Mouse (Mus musculus) liver (tissue): Measurements from ENCODE around the gene Aldh1l1.

ENCODE experiments used
- DNase-seq: peaks from one replicate; pipeline ENCODE4 v3.0.0-alpha.2; 2020; ENCODE audit warnings: mixed read lengths

The Aldh1l1 gene

DNA sequence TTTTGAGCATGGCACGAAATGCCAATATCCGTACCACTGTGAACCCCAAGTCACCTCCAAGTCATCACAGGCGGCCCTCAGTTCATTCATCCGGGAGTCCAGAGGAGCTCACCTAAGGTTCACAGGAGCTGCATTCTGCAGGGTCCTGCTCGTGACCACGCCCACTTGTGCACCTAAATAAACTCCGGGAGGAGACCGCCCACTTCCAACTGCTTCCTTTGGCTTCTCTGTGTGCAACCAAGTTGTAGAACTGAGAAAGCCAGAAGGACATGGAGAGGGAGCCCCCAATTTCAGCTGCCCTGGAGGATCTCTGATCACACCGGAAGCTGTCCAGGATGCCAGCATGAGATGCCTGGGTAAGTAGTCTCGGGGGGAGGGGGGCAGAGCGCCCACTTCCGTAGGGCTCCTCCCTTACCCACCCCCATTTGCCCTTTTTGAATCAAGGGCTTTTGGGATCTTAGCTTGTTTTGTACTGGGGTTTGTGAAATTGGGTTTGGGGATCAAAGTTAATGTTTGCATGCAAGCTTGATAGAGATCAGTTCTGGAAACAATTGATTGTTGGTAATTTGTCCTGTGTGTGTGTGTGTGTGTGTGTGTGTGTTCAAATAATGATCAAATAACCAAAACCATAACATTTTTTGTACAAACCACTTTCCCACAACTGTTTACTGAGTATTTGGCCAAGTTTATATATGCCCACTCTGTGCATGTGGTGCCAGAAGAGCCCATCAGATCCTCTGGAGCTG lies at the start of gene Aldh1l1:
Gene Aldh1l1 (plus strand): TSS at position 252 of the 746 bp plus-strand sequence.
- no peak for DNase-seq

DNA sequence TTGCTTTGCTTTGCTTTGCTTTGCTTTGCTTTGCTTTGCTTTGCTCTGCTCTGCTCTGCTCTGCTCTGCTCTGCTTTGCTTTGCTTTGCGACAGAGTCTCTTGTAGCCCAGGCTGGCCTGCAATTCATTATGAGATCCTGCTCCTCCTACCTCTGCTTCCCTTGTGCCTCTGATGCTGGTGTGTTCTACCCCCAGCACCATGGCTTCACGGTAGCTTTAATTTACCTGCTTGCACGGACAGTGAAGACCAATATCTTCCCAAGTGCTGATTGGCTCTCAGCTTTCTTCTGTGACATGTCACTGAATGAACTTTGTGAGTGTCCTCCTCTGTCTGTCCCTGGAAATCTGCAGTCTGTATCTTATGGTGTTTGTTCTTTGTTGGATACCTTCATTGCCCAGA lies 49.2 kb upstream of the Aldh1l1 start:
- DNase-seq: no peak

- no peak for DNase-seq
Observed at GRCm38 (mm10) chr6:90446883-90447282, 39.3 kb upstream of the Aldh1l1 start.

DNA sequence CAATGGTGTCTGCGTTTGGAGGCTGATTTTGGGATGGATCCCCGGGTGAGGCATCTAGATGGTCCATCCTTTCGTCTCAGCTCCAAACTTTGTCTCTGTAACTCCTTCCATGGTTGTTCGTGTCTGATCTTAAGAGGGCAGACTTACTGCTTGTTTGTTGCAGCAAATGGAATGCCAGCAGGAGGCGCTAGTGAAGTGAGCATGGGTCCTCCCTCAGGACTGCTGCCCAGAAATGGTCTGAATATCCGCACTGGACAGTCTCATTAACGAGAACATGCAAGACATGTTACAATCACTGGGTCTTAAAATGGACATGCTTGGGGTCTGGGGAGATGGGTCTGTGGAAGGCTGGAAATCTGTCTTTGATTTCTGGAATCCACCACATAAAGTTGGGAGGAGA lies 36.0 kb upstream of the Aldh1l1 start:
- peak; percentile 70 for DNase-seq

GRCm38 (mm10) chr6:90450697-90451096 lies 35.5 kb upstream of the Aldh1l1 start:
- no peak for DNase-seq

DNA sequence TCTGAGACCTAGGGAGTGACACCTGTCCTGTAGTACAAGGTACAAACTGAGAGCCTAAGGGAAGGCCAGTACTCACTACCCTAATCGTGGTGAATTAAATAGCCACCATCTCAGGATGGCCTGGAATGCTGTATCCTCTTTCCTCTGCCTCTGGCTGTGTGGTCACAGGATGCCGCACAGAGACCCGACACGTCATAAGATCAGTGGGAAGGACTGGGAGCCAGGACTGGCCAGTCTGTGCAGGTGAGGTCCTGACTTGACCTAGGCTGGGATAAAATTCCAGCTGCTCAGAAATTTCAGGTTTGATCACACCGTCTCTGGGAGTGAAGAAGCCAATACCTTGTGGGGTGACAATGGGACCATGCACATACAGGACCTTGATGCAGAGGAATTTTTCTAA lies 34.7 kb upstream of the Aldh1l1 start:
- DNase-seq: no peak

DNA sequence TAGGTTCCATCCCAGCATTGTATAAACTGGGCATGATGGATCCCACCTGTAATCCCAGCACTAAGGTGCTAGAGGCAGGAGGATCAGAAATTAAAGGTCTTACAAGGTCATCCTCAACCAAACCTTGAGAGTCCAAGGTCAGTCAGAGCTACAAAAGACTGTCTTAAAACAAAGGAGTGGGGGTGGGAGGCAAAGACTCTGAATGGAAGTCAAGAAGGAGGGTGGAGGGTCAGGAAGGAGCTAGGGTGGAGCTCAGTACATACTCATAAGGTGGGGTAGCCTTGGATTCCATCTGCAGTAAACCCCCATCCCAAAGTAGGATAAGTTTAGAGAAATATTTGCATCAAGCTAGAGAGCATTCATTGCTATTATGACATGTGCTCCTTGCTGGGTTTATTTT lies 33.6 kb upstream of the Aldh1l1 start:
- no peak for DNase-seq

DNA sequence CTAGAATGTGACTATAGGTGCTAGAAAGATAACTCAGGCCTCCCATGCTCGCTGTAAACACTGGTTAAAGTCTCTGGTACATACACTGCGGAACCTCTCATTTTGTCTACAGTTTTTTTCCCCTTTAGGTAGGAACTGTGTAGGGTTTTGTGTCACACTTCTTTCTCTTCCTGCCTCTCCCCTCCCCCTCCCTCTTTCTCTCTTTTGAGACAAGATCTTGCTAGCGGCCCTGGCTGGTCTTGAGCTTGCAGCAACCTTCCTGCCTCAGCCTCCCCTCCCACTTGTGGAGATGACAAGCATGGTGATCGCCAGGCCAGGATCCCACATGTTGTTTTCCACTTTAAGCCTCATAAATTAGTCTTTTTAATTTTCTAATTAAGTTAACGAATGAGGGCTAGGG lies 32.5 kb upstream of the Aldh1l1 start:
- no peak for DNase-seq

DNA sequence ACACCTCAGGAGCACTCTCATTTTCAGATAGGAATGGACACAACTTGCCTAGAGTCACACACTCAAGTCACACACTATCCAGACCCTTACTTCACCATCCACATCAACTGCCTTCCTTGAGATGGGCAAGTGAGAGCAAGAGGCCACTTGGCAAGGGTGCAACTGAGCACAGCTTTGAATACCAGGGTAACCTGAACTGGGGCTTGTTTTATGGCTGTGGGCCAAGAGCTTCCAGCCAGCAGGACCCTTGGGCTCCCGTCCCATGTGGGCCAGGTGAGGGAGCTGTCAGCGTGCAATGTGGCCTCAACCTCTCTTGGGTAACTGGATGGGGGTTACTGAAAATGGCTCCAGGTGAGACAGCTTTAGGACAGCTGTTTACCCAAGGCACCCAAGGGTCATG lies 28.8 kb upstream of the Aldh1l1 start:
- DNase-seq: no peak

- no peak for DNase-seq
Observed at GRCm38 (mm10) chr6:90461181-90461580, 25.0 kb upstream of the Aldh1l1 start.

GRCm38 (mm10) chr6:90461771-90462170 lies 24.5 kb upstream of the Aldh1l1 start:
- DNase-seq: no peak

- peak; percentile 56 for DNase-seq
Observed at GRCm38 (mm10) chr6:90462181-90462706, 24.0 kb upstream of the Aldh1l1 start, which contains the start of gene Klf15. Gene Klf15, plus strand, starts transcription at chr6:90462576.

DNA sequence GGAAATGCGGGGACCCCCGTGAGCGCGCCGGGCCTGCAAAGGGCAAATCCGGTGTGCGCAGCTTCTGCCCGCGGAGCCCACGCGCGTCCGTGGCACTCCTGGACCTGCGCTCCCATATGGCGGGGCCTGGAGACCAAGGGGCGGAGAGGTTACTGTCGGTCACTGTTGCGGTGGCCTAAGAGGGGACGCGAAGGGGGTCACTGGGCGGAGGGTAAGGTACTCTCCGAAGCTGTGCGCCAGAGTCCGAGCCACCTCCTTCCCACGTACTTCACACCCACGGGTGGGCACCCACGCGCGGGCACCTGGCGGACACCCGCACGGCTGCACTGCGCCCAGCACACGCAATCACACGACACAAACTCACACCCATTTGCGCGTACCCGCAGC lies 23.4 kb upstream of the Aldh1l1 start:
- no peak for DNase-seq

DNA sequence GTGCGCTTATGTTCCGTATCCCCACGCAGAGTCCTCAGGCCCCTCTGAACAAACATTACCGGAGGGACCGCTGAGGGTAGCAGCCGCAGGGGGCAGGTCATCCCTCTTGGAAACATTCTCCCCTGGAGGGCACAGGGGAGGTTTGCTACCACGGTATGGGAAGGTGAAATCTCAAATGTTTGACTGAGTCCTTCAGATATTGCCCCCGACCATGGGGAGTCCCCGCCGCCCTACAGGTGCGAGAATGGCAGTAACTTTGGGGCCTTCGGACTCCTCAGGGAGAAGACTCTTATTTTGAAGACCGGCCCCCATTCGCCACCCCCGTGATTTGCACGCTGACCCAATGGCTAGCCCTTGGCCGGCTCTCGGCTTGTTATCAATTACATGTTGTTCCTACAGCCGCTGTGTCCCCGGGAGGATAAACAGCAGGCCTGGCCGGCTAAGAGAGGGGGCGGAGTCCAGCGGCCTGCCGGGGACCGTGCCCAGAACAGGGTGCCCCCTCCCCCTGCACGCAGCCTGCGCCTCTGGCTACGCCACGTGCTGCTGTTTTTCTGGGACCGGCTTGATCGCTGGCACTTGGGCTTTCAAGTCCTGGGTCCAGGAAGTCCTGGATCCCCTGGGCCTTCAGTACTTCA lies 22.9 kb upstream of the Aldh1l1 start:
- DNase-seq: peak; percentile 74

DNA sequence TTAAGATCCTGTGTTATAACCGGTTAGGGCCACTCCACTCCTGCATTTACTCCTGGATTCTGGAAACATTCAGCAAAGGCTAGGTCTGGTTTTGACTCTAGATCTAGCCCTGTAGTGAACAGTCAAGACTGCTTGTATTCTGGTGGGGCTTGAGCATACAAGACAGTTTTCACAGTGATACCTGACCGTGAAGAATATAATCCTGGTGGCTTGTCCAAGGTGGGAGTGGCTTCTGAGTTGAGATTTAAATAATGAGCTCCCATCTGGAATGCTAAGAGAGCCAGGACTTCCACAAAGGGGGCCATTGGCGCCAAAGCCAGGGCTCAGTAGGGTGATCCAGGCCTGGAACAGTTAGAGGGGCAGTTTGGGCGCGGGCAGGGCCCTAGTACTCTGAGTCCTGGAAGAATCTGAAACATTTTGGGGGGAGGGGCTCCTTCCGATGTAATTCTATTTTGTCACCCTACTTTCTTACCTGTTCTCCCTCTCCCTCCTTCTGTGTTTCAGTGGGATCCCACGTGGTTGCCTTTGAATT lies 22.3 kb upstream of the Aldh1l1 start:
- DNase-seq: no peak

DNA sequence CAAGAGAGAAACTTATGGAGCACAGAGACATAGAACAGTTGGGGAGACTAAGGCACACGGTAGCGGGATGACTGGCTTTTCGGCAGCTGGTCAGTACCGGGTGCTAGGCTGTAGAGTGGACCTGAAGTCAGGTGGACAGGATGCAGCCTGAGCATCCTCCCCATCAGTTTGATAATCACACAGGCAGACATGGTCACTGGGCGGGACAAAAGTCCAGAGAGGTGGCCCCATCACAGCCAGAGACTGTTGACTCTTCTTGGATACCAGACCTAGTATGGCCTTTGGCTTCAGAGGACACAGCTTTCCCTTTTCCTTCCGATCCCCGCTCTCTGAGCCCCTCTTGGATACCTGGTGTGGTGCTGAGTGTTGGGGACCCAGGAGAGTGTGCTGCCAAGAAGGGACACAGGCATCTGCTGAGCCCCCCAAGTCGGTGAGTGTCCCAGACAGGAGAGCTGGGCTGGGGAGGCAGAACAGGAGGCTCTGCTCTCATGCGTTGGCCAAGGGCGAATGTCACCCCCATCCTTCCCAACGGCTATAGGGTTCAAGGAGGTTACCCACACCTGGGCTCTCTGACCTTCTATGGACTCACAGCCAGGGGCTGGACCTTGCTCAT lies 21.1 kb upstream of the Aldh1l1 start:
- DNase-seq: peak; percentile 34

GRCm38 (mm10) chr6:90466079-90466478 lies 20.1 kb upstream of the Aldh1l1 start:
- DNase-seq: peak; percentile 38

GRCm38 (mm10) chr6:90466847-90467410 lies 19.3 kb upstream of the Aldh1l1 start:
- no peak for DNase-seq

DNA sequence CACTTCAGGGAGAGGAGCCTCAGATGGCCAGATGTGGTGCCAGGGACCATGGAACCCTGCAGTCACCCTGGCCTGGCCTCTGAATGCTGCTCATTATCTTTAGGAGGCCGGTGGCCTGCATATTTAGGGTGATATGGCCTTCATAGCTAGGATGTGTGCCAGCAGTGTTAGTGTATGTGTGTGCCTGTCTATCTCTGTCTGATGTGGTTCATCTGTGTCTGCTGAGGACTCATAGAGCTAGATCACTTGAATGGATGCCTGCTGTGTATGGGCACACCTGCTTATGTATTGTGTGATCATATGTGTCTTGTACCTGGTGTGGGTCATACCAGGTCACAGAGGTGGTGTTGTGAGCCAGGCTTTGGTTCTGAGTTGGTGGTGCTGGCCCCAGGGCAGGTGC lies 18.0 kb upstream of the Aldh1l1 start:
- DNase-seq: no peak

DNA sequence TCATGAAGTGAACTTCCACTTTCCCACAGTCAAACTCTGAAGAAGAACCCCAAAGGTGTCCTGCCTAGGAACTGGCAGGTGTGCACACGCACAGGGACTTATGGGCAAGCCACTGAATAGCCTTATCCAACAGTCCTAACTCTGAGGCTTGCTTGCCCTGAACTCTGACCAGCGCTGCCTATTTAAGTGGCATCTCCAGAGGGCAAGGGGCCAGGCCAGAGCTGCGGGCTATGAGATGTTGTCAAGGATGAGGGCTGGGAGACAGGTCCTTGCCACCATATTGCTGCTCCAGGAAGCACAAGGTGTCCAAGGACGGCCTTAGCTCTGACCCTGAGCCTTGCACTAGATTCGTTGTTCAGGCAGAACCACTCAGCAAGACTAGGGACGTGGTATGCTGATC lies 17.2 kb upstream of the Aldh1l1 start:
- no peak for DNase-seq

- no peak for DNase-seq
Observed at GRCm38 (mm10) chr6:90470255-90470654, 16.0 kb upstream of the Aldh1l1 start.

DNA sequence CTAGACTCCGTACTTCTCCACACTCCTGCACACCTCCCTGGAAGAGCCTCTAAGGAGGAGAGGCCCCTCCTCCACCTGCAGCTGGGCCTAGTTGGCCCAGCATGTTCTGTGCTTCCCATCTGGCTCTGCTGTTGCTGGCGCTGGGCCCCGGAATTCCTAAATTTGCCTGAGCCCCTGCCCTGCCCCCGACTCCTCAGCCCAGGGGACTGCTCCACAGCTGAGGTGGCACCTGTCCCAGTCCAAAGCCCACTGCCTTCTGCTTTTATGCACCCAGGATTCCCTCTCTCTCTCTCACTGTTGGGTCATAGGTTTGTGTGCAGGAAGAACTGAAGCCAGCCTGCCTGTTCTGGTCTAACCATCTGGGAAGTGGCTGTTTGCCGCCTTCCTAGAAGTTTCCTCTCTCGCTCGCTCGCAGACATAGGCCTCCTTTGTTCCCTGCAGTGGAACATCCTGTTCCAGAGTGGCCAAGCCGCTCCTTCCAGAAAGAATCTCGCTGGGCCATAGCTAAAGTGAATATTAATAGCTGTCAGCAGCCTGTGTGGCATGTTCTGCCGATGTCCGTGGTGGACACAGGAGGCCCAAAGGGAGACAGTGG lies 15.2 kb upstream of the Aldh1l1 start:
- no peak for DNase-seq

DNA sequence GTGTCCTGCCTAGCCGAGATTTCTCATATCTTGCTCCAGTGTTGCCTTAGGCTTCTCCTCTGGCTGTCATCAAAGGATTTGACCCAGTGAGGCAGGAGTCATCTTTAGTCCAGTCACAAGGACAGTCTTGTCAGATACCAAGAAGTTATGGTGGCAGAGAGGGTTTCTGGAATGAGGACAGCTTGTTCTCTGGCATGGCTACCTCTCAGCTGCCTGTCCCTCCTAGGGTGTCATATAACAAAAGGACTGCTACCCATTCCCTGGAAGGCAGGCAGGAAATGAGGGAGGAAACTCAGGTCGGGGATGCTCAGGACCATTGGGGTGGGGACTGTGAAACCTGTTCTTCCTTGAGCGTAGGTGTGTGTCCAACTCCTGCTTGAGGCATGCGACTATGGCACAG lies 14.1 kb upstream of the Aldh1l1 start:
- no peak for DNase-seq
